Mouse (Mus musculus) heart, adult 2 months (tissue): ENCODE measurements around the gene Spink8.

Experiments
- CTCF ChIP-seq: fragments of 200-600 bp; IDR thresholded peaks from 2 replicates; pipeline ENCODE4 v1.8.1; 2022; ENCODE audit warnings: antibody characterized with exemption, mild to moderate bottlenecking, moderate library complexity
- EP300 ChIP-seq: fragments of 200-500 bp; IDR thresholded peaks from 2 replicates; pipeline ENCODE4 v1.6.1; 2011; ENCODE audit warnings: low read depth, low read length, control low read depth; ENCODE audit not compliant: insufficient read depth
- POLR2A ChIP-seq: fragments of 200-500 bp; IDR thresholded peaks from 2 replicates; pipeline ENCODE4 v1.6.1; 2011; ENCODE audit warnings: mild to moderate bottlenecking, low read depth, low read length, control low read depth; ENCODE audit not compliant: insufficient read depth

DNA sequence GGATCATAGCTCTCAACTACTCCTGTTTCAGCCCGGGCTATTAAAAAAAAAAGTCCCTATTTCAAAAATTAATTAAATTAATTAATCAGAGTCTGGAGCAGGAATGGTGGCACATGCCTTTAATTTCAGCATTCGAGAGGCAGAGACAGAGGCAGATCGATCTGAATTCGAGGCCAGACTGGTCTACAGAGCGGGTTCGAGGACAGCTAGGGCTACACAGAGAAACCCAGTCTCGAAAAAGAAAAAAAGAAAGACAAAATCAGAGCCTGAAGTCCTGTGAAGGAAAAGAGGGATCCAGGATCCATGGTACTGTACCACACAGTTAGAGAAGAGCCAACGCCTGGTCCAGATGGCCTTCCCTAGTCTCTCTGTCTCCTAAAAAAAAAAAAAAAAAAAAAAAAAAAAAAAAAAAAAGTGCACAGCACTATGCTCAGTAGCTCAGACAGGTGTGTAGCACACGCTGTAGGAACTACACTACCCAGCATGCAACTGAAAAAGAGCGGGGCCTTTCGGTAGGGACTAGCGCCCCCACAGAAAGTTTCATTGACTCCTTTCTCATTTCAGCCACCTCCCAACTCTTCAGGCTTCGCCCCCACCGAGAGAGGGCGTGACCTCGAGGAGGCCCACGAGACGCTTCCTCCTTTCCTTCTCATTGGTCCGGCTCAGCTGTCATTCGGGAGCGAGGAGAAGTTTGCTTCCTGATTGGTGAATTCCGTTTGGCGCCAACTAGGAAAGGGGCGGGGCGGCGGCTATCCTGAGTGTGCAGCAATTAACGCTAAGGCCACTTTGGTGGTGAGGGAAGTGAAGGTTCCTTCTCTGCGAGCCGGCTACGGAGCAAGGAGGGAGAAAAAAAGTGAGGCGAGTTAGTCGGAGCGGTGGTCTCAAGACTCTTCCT lies 63.0 kb downstream of the Spink8 start, which contains the start of gene Cdc25a:
- TF ChIP-seq CTCF, result peak; percentile 72
- TF ChIP-seq POLR2A, result peak; percentile 52
- TF ChIP-seq EP300, result no peak
